Mouse (Mus musculus) stomach, embryonic 15.5 days (tissue): ENCODE data around the gene Pde6d. TPM values are rescaled to one million over a fixed set of nuclear protein-coding genes. Genes with fewer than 3 reads are reported as not detected.

ENCODE experiments used
- ATAC-seq: fragments of 200-750 bp; cut with Nextera tagmentation; 2 replicates; pipeline ENCODE4 v1.8.0; 2017; ENCODE audit warnings: low read depth, moderate number of reproducible peaks, moderate TSS enrichment; ENCODE audit not compliant: insufficient read depth, low FRiP score
- H3K27ac ChIP-seq: fragments of 300-500 bp; sonication (generic); 2 replicates; pipeline ENCODE4 v1.5.1; 2015; ENCODE audit warnings: mild to moderate bottlenecking, inconsistent platforms
- H3K27me3 ChIP-seq: fragments of 300-500 bp; sonication (generic); replicated peaks from 2 replicates; pipeline ENCODE4 v1.6.1; 2015; ENCODE audit warnings: inconsistent platforms
- H3K36me3 ChIP-seq: fragments of 300-500 bp; sonication (generic); 2 replicates; pipeline ENCODE4 v1.6.1; 2015; ENCODE audit warnings: inconsistent platforms
- H3K4me1 ChIP-seq: fragments of 300-500 bp; sonication (generic); 2 replicates; pipeline ENCODE4 v1.6.1; 2015; ENCODE audit warnings: inconsistent platforms
- H3K4me2 ChIP-seq: fragments of 300-500 bp; sonication (generic); 2 replicates; pipeline ENCODE4 v1.6.1; 2015; ENCODE audit warnings: mild to moderate bottlenecking, inconsistent platforms
- H3K4me3 ChIP-seq: fragments of 300-500 bp; sonication (generic); replicated peaks from 2 replicates; pipeline ENCODE4 v1.5.1; 2015; ENCODE audit warnings: inconsistent platforms
- H3K9ac ChIP-seq: fragments of 300-500 bp; sonication (generic); 2 replicates; pipeline ENCODE4 v1.6.1; 2015; ENCODE audit warnings: inconsistent platforms
- H3K9me3 ChIP-seq: fragments of 300-500 bp; sonication (generic); 2 replicates; pipeline ENCODE4 v1.6.1; 2016; ENCODE audit warnings: inconsistent platforms
- WGBS: fragments of 180-500 bp; shearing (Covaris S2); methylation state at CpG from one replicate; pipeline ENCODE4 v1.1.7; 2015; 5-methylcytosine and 5-hydroxymethylcytosine counted together
- polyA plus RNA-seq: library from polyadenylated mRNA; unstranded; fragments of >200 nt; fragmentation: Nextera tagmentation; extraction: Ambion mirVana; gene quantifications from 2 replicates; pipeline ENCODE4 v1.2.1, GENCODE M21; 2015

Gene Pde6d
- polyA plus RNA-seq, 1 experiment from 2014 or later = 53.7 TPM

DNA sequence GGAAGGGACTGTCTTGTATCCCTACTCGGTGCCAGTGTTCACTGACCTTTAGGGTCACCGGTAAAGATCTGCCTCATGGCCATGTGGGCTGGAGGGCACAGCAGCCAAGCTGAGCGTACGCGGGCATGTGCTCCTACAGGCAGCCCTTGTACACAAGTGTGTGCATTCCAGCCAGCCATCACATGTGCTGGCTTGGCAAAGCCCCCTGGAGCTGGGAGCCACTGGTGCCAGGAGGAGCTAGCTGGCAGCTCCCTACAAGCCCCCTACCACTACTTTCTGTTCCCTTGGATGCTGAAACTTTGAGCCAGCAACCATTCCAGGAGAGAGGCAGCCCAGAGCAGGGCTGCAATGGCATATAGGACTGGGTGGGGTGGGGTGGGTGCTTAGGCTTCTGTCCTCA is 76.0 kb downstream of the Pde6d start:
- Histone ChIP-seq H3K4me1 (peaks cover 48% of the 10 kb centered on the region), H3K9me3 (no peaks in the 10 kb centered on the region), H3K4me3 (no peak overlapping the region), H3K9ac (no peak overlapping the region), H3K36me3 (no peaks in the 10 kb centered on the region), H3K27ac (0 out of 2 replicates have a peak overlapping the region, but pooled peaks have one; percentile 45), H3K27me3 (no peaks in the 10 kb centered on the region), H3K4me2 (no peak overlapping the region)
- WGBS = 88% methylated on average over 5 of the region's 5 CpGs
- ATAC-seq = no peak

DNA sequence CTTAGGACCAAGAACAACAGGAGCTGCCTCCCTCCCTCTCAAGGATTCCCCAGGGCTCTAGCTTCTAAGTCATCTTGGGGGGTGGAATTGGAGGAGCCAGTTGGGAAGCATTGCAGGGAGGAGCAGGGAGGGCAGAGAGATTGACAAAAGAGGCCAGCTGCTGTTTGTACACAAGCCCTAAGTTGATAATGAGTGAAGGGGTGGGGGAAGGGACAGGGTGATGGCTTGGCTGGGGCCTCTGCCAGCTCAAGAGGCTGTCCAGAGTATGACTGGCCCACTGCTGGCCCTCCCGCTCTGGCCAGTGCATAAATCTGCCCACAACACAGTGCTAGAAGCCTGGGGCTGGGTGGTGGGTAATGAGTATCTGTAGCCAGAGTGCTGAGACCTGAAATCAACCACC is 77.0 kb downstream of the Pde6d start:
- H3K27ac ChIP-seq = peak overlapping the region; percentile 98
- H3K4me2 ChIP-seq = peak overlapping the region; percentile 85
- H3K4me3 ChIP-seq = no peak overlapping the region
- peaks cover 56% of the 10 kb centered on the region for H3K4me1 ChIP-seq
- no peaks in the 10 kb centered on the region for H3K36me3 ChIP-seq
- no peak overlapping the region for H3K9ac ChIP-seq
- H3K27me3 ChIP-seq = no peaks in the 10 kb centered on the region
- WGBS = 83% methylated on average over 1 of the region's 1 CpGs
- no peaks in the 10 kb centered on the region for H3K9me3 ChIP-seq
- ATAC-seq = no peak

DNA sequence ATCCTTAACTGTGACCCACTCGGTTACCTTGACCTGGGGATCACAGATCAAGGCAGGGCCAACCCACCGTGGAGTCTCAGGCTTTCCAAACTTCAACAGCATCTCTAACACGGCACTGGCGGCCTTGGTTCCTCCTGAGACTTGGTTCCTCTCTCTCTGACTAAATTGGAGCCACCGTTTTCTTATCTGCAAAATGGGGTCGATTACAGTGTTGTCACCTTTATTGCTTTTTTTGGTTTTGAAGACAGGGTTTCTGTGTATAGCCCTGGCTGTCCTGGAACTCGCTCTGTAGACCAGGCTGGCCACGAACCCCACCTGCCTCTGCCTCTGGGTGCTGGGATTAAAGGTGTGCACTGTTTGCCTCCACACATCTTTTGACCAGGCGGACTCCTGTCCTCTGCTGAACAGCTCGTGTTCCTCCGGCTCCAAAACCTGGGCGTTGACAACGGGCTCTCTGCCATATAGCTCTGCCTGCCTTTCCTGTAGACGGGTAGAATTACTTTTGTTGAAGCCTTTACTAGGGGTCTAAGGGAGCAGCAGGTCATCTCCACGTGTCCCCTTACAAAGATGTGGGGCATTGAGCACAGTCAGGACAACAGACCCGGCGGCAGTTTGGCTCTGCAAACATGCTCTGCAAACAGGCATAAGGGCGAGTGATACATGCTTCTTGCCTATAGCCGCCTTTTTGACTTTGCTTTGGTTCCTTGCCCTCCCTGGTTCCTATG is 77.6 kb downstream of the Pde6d start:
- WGBS = 19% methylated on average over 19 of the region's 19 CpGs
- Histone ChIP-seq H3K4me3 (peak overlapping the region; percentile 47), H3K36me3 (no peaks in the 10 kb centered on the region), H3K4me2 (peak overlapping the region; percentile 85), H3K9ac (peak overlapping the region; percentile 26; the same call in 1 of the 2 replicates), H3K9me3 (no peaks in the 10 kb centered on the region), H3K27me3 (no peaks in the 10 kb centered on the region), H3K4me1 (peaks cover 56% of the 10 kb centered on the region), H3K27ac (peak overlapping the region; percentile 98)
- ATAC-seq = no peak

DNA sequence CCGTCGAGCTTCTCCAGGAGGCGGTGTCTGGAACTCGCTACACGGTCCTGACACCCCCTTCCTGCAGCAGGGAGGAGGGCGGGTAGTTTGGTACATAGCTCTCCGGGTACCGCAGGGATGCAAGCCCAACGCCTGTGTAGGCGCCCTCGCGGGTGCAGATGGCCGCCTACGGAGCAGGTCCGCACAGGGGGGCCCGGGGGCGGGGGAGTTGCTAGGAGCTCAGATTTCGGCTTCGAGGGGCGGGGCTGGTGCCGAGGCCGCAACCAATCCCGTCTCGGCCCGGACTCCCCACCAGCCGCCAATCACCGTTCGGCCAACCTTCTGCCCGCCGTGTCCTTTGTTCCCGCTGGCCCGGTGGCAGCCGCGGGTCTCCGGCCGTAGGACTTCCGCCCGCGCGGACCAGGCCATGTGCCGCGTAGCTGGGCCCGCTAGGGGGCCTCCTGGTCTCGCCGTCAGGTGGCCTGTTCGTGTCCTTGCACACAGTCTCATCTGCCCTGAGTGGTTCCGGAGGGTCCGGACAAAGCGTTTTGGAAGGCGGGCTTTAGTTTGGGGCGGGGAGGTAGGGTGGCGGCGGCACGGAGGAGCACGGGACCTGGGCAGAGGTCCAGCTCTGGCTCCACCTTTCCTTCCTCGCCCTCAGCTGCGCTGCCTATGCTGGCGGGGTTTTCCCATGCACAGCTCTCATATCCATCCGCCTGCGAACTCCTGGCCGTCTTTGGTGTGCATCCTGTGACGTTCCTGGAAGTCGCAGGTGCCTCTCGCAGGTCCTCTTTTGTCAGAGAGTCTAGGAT is 78.3 kb downstream of the Pde6d start:
- H3K4me3 ChIP-seq = peak overlapping the region; percentile 47
- no peaks in the 10 kb centered on the region for H3K9me3 ChIP-seq
- peak; percentile 88 for ATAC-seq
- H3K4me1 ChIP-seq = peaks cover 53% of the 10 kb centered on the region
- H3K4me2 ChIP-seq = peak overlapping the region; percentile 85
- no peaks in the 10 kb centered on the region for H3K27me3 ChIP-seq
- peak overlapping the region; percentile 53; the same call in 1 of the 2 replicates for H3K9ac ChIP-seq
- peak overlapping the region; percentile 98 for H3K27ac ChIP-seq
- under 1% methylated on average over 64 of the region's 64 CpGs for WGBS
- H3K36me3 ChIP-seq = no peaks in the 10 kb centered on the region

DNA sequence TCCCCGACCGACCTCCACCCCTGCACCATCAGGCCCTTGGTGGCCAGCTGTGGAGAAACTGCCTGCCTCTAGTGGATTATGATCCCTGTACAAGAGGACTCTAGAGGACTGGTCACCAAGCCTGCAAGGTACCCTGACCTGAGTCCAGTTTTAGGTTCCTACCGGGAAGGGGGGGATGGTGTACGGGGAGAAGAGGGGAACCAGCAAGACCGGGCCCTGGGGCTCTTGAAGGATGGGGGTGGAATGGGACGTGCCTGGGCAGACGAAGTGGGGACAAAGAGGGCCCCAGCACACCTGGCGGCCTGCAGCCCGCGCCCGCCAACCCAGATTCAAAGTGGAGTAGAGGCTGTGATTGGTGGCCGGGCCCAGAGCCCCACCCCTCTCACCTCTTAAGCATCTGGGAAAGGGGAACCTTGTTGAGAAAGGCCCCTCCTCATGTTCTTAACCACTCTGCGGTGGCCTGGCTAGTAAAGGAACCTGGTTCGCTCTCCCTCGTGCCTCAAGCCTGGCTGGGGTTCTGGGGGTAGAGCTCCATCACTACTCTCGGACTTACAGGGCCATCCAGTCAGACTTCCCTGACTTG is 79.2 kb downstream of the Pde6d start:
- Histone ChIP-seq H3K4me1 (peaks cover 59% of the 10 kb centered on the region), H3K9me3 (no peaks in the 10 kb centered on the region), H3K27me3 (no peaks in the 10 kb centered on the region), H3K4me2 (peak overlapping the region; percentile 85), H3K9ac (peak overlapping the region; percentile 53; the same call in 1 of the 2 replicates), H3K36me3 (no peaks in the 10 kb centered on the region), H3K4me3 (peak overlapping the region; percentile 47), H3K27ac (peak overlapping the region; percentile 98)
- peak; percentile 19; the same call in 1 of the 2 replicates for ATAC-seq
- 17% methylated on average over 16 of the region's 16 CpGs for WGBS

DNA sequence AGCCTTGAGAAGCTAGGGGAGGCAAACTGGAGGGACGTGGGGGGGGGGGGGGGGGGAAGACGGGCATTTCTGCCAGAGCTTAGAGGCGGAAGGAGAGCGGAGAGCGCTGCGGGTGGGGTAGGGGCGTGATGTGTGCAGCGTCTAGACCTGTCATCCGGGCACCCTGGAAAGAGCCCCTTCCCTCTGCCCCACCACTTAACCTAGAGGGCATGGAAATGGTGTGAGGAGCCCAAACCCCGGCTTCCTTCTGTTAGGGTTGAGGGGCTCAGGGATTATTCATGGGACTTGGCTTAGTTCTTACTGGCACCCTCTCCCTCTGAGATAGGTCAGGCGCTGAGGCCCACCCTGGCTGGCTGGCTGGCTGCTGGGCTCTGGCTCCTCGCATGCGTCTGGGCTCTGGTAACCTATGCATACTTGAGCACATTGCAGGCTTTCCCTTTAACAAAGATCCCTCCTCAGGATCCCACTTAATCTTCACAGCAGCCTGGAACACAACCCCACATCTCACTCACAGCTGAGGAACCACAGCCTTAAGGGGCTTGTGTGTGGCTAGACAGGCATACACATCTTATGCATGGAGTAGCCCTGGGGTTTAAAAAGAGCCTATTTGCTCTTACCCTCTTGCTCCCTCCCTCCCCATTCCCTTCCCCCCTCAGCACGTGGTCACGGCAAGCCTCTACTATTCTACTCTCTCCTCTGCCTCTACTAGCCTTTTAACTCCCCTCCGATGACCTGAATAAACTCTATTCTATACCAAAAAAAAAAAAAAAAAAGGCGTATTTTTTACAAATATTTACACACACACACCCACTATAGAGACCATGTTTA is 80.0 kb downstream of the Pde6d start:
- no peaks in the 10 kb centered on the region for H3K27me3 ChIP-seq
- no peak for ATAC-seq
- WGBS = 29% methylated on average over 15 of the region's 17 CpGs
- H3K27ac ChIP-seq = peak overlapping the region; percentile 98
- no peaks in the 10 kb centered on the region for H3K9me3 ChIP-seq
- peak overlapping the region; percentile 85; the same call in 1 of the 2 replicates for H3K4me2 ChIP-seq
- no peaks in the 10 kb centered on the region for H3K36me3 ChIP-seq
- peaks cover 61% of the 10 kb centered on the region for H3K4me1 ChIP-seq
- H3K9ac ChIP-seq = no peak overlapping the region
- H3K4me3 ChIP-seq = no peak overlapping the region

DNA sequence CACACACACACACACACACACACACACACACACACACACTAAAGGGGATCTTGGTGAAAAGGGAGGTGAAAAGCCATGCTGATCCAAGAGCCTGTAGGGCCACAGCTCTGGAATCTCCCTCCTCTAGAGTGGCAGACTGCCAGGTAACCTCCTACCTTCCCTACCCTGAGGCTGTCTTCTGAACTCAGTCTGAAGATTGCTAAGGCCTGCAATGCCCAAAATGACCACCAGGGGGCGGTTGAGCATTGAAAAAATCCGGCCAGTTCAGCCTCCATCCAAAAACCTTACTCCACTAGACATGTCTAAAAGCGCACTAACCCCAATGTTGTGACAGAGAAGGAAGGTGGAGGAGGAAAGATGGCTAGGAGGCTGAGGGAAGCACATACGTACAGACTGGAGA is 80.9 kb downstream of the Pde6d start:
- peak overlapping the region; percentile 22; the same call in 1 of the 2 replicates for H3K4me2 ChIP-seq
- H3K4me1 ChIP-seq = peaks cover 67% of the 10 kb centered on the region
- H3K9ac ChIP-seq = no peak overlapping the region
- H3K9me3 ChIP-seq = no peaks in the 10 kb centered on the region
- no peak for ATAC-seq
- peak overlapping the region; percentile 98 for H3K27ac ChIP-seq
- no peaks in the 10 kb centered on the region for H3K36me3 ChIP-seq
- 1% methylated on average over 4 of the region's 4 CpGs for whole genome bisulfite sequencing
- no peaks in the 10 kb centered on the region for H3K27me3 ChIP-seq
- H3K4me3 ChIP-seq = no peak overlapping the region

DNA sequence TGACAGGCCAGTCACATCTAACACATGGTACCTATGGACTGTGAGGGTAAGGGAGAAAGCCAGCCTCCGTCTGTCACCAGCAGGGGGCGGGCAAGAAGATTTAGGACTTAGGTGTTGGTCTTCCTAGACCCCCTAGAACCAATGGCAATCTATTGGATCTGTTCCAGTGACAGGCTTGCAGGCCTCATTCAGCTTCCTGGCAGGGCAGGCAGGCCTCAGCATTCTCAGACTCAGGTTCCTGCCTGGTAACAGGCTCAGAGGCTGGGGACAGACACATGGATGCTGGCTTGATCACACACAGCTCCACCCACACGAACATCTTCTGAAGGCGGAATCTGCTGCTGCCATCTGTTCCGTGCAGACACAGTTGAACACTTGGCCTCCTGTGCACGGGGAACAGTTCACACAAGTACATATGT is 81.3 kb downstream of the Pde6d start:
- no peak for ATAC-seq
- Histone ChIP-seq H3K9ac (no peak overlapping the region), H3K27me3 (no peaks in the 10 kb centered on the region), H3K4me2 (no peak overlapping the region), H3K9me3 (no peaks in the 10 kb centered on the region), H3K36me3 (no peaks in the 10 kb centered on the region), H3K4me1 (peaks cover 62% of the 10 kb centered on the region), H3K4me3 (no peak overlapping the region), H3K27ac (peak overlapping the region; percentile 98)
- 30% methylated on average over 6 of the region's 6 CpGs for WGBS

DNA sequence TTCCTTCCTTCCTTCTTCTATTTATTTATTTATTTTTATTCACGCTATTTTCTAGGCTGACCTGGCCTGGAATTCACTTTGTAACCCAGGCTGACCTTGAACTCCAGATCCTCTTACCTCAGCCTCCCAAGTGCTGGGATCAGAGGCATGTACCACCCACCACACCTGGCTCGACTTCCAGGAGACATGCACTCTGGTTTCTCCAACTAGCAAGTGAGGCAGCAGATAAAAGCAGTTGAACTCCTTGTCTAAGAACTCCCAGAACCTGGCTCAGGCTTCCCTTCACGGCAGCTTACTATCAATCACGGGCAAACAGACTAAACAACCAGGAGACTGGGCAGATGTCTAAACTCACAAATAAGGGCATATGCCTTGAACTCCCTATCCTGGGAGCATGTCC is 81.7 kb downstream of the Pde6d start:
- no peak for ATAC-seq
- peak overlapping the region; percentile 33; the same call in 1 of the 2 replicates for H3K27ac ChIP-seq
- no peaks in the 10 kb centered on the region for H3K36me3 ChIP-seq
- no peak overlapping the region for H3K4me3 ChIP-seq
- 56% methylated on average over 4 of the region's 4 CpGs for WGBS
- H3K4me1 ChIP-seq = peaks cover 61% of the 10 kb centered on the region
- no peak overlapping the region for H3K4me2 ChIP-seq
- no peaks in the 10 kb centered on the region for H3K9me3 ChIP-seq
- H3K9ac ChIP-seq = no peak overlapping the region
- H3K27me3 ChIP-seq = no peaks in the 10 kb centered on the region

DNA sequence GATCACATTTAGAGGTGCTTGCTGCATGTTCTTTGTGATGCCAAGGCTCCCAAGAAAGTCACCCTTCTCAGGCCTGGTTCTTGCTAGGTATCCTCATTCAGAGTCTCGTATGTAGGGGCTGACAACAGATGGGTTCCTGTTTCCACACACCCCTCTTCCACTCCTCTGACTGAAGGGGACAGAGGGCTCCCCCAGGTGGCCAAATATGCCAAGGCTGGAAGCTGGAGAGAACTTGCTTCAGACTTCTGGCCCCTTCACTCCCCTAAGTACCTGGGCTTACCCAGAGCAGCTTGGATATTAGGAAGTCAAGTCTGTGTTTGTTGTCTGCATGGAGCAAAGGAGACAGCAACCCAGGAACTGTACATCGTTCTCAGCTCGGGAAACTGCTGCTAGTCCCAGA is 82.5 kb downstream of the Pde6d start:
- WGBS = 31% methylated on average over 3 of the region's 3 CpGs
- peak overlapping the region; percentile 26; the same call in 1 of the 2 replicates for H3K27ac ChIP-seq

DNA sequence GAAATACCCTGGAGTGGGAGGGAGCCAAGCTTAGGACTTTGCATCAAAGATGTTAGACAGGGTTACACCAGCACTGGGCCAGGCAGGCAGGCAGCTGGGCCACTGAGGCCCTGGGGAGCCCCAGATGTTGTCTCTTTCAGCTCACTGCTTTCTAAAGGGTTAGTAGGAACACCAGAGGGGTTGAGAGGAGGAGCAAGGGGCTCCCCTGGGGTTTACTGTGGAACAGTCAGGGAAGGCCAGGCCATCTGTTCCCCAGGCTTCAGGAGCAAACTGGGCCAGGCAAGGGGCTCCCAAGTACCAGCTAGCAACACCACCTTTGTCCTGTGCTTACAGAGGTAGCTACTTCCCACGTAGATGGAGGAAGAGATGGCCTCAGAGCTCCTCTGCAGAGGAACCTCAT is 83.8 kb downstream of the Pde6d start:
- Histone ChIP-seq H3K27ac (peak overlapping the region; percentile 87), H3K4me1 (peaks cover 46% of the 10 kb centered on the region), H3K4me2 (no peak overlapping the region), H3K9me3 (no peaks in the 10 kb centered on the region), H3K9ac (no peak overlapping the region), H3K27me3 (no peaks in the 10 kb centered on the region), H3K4me3 (no peak overlapping the region), H3K36me3 (no peaks in the 10 kb centered on the region)
- WGBS = 61% methylated on average over 1 of the region's 1 CpGs
- no peak for ATAC-seq

More for the DNA sequence above, 82.5 kb downstream of the Pde6d start:
- no peaks in the 10 kb centered on the region for H3K36me3 ChIP-seq
- no peak for ATAC-seq
- H3K9me3 ChIP-seq = no peaks in the 10 kb centered on the region
- peaks cover 53% of the 10 kb centered on the region for H3K4me1 ChIP-seq
- H3K9ac ChIP-seq = no peak overlapping the region
- no peak overlapping the region for H3K4me3 ChIP-seq
- H3K4me2 ChIP-seq = no peak overlapping the region
- H3K27me3 ChIP-seq = no peaks in the 10 kb centered on the region
